Mouse (Mus musculus): ENCODE data around the gene Arid3a.

GRCm38 (mm10) chr10:79916808-79917531, 9.9 kb upstream of the Arid3a start, which contains the start of gene Kiss1r:
- TF ChIP-seq POLR2A (IDR thresholded peaks at IDR 0.05; ENCODE audit: control insufficient read depth, low read depth, low read length), result peak; percentile 66
- TF ChIP-seq CTCF (IDR thresholded peaks at IDR 0.05; ENCODE audit: control insufficient read depth, insufficient read depth, insufficient replicate concordance, low read depth, low read length), result no peak
